Mouse (Mus musculus): ENCODE measurements around the gene Pmm1.

GRCm38 (mm10) chr15:81936679-81937078 lies 24.1 kb downstream of the Pmm1 start, which contains the start of gene Csdc2:
- TF ChIP-seq CTCF (IDR thresholded peaks at IDR 0.05; ENCODE audit: borderline replicate concordance, insufficient read depth, low read length) (no peak), POLR2A (IDR thresholded peaks at IDR 0.05; ENCODE audit: low read depth, low read length) (peak; percentile 42; the same call in 1 of the 2 replicates)
